In the genomic region with DNA sequence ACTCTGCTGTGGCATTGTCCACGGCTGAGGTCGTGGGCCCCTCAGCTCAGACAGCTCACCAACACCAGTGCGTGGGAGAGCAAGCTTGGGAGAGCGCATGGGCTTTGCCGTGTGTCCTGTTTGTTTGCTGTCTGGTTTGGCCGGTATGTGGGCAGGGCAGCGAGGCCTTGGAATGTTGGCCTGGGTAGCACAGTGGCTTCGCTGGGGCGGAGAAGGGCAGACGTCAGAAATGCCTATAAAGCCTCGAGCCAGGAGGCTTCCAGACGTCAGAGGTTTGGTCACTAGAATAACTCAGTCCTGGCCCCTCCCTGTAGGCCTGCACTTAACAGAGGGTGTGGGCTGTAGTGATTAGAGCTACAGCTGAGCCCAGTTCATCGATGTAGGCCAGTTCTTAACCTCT, we compare ENCODE assay signal across 10 mouse cellular contexts. TPM values are rescaled to one million over a fixed set of nuclear protein-coding genes. Genes with fewer than 3 reads are reported as not detected.
DNase-seq lines count a peak whose midpoint lies in the region; ATAC-seq and TF ChIP-seq lines count a peak whose summit lies in the region.
"Had no signal": no experiment of that assay in that cellular context is flagged by ENCODE, and none has a peak within 500 bp of the region (broad histone marks: within the 10 kb centered on the region; RNA-seq: fewer than 3 reads in every experiment).

No protein-coding gene starts in this region.

- no peak for TF ChIP-seq CTCF in gastrocnemius, adult 2 months (IDR thresholded peaks at IDR 0.05)

- DNase-seq in gastrocnemius, adult 2 months = no peak
- DNase-seq in gastrocnemius, postnatal 14 days = no peak
- DNase-seq in adipocyte (ENCODE audit: low spot score) = peak; percentile 55
- peak; percentile 36 to 44 for DNase-seq in kidney, adult 8-10 months
- DNase-seq in lung, postnatal 10 days = peak; percentile 58
- DNase-seq in right cerebral cortex, postnatal 10 days (ENCODE audit: low spot score in 2 of 2) = no peak
- DNase-seq: thymus, adult 2 months had no signal

- peak overlapping the region; percentile 35; the same call in 1 of the 2 replicates for H3K27ac ChIP-seq in gastrocnemius, adult 2 months

- ATAC-seq in monocyte, adult 5-6 weeks (replicated peaks; ENCODE audit: insufficient number of reproducible peaks, low FRiP score, low TSS enrichment, poor library complexity, severe bottlenecking) = no peak
- no peak for ATAC-seq in granulocyte monocyte progenitor cell, adult 5-6 weeks (replicated peaks; ENCODE audit: poor library complexity, severe bottlenecking)
- ATAC-seq: CD4-positive, CD25-positive, alpha-beta regulatory T cell, adult 4 months had no signal

- intact Hi-C loops in gastrocnemius, adult 2 months (cut with DNase I) = no loop called here
- intact Hi-C loops in gastrocnemius, postnatal 14 days (cut with DNase I; ENCODE audit: low total_unique reads) = no loop called here

- no peak overlapping the region for H3K4me3 ChIP-seq in gastrocnemius, adult 2 months

RNA-seq across cellular contexts. Expression of gene Glis1, which starts 33.9 kb away (rescaled TPM):
- total RNA-seq in gastrocnemius, adult 2 months (2021) = under 1 TPM; 0.15 to 0.20 TPM
- under 1 TPM; 0.27 to 0.80 TPM for total RNA-seq in gastrocnemius, postnatal 14 days (2021)
- total RNA-seq in monocyte, adult 5-6 weeks (2017) = 0.19 TPM in 1 of 3 replicates, not detected in the others
- not detected in 2 replicates for total RNA-seq in granulocyte monocyte progenitor cell, adult 5-6 weeks (2014; fragmentation: Nextera tagmentation)
- total RNA-seq in granulocyte monocyte progenitor cell, adult 5-6 weeks (2017) = not detected in 2 replicates

Comparison
In these comparisons a context has a peak if more than half of its experiments do, and no peak if none do; other contexts are left out.
1. DNase-seq: peak in adipocyte (single experiment), kidney, adult 8-10 months (2 of 2) and lung, postnatal 10 days (single experiment); none in gastrocnemius, adult 2 months (single experiment), gastrocnemius, postnatal 14 days (single experiment) and right cerebral cortex, postnatal 10 days (0 of 2).